8 mouse cellular contexts compared by ENCODE assay signal in genomic region chr13:21327424-21327823, GRCm38 (mm10). TPM values are rescaled to one million over a fixed set of nuclear protein-coding genes. Genes with fewer than 3 reads are reported as not detected.
DNase-seq lines count a peak whose midpoint lies in the region; ATAC-seq and TF ChIP-seq lines count a peak whose summit lies in the region.

No protein-coding gene starts in this region.

- WGBS in lung, embryonic 14.5 days = under 1% methylated on average over 9 of the region's 9 CpGs
- WGBS in hindbrain, embryonic 10.5 days = under 1% methylated on average over 9 of the region's 9 CpGs
- 2% methylated on average over 9 of the region's 9 CpGs for WGBS in midbrain, embryonic 10.5 days

- no peaks in the 10 kb centered on the region for H3K9me3 ChIP-seq in lung, embryonic 14.5 days (ENCODE audit: low read depth, low read length)
- H3K9me3 ChIP-seq in hindbrain, embryonic 10.5 days = no peaks in the 10 kb centered on the region
- H3K9me3 ChIP-seq in midbrain, embryonic 10.5 days (replicated peaks) = no peaks in the 10 kb centered on the region

- H3K9ac ChIP-seq in lung, embryonic 14.5 days = peak overlapping the region; percentile 13; the same call in 1 of the 2 replicates

- H3K4me2 ChIP-seq in lung, embryonic 14.5 days = peak overlapping the region; percentile 60

- H3K27ac ChIP-seq in lung, embryonic 14.5 days (ENCODE audit: low read depth) = no peak overlapping the region
- no peak overlapping the region for H3K27ac ChIP-seq in cortical plate, adult 2 months (ENCODE audit: insufficient read depth, low read length)
- H3K27ac ChIP-seq in hindbrain, embryonic 10.5 days = no peak overlapping the region
- no peak overlapping the region for H3K27ac ChIP-seq in midbrain, embryonic 10.5 days (replicated peaks)

- H3K4me1 ChIP-seq in lung, embryonic 14.5 days (ENCODE audit: insufficient read depth) = no peaks in the 10 kb centered on the region
- no peaks in the 10 kb centered on the region; the same call in 1 of the 2 replicates for H3K4me1 ChIP-seq in cortical plate, adult 2 months (ENCODE audit: control insufficient read depth, insufficient read depth, low read length)
- peaks cover 5% of the 10 kb centered on the region; the same call in 1 of the 2 replicates for H3K4me1 ChIP-seq in hindbrain, embryonic 10.5 days (replicated peaks)
- H3K4me1 ChIP-seq in midbrain, embryonic 10.5 days = peaks cover 15% of the 10 kb centered on the region

- peak overlapping the region; percentile 37 for H3K4me3 ChIP-seq in lung, embryonic 14.5 days (ENCODE audit: low read depth, low read length)
- peak overlapping the region; percentile 57 for H3K4me3 ChIP-seq in cortical plate, adult 2 months (ENCODE audit: insufficient read depth, low read length)
- peak overlapping the region; percentile 61 for H3K4me3 ChIP-seq in hindbrain, embryonic 10.5 days
- H3K4me3 ChIP-seq in midbrain, embryonic 10.5 days = peak overlapping the region; percentile 60

- 0 out of 2 replicates have a peak, but pooled peaks cover 4% of the 10 kb centered on the region for H3K27me3 ChIP-seq in lung, embryonic 14.5 days (ENCODE audit: insufficient read depth, low read length)
- H3K27me3 ChIP-seq in hindbrain, embryonic 10.5 days (ENCODE audit: insufficient read depth, poor library complexity, severe bottlenecking) = 0 out of 2 replicates have a peak, but pooled peaks cover 3% of the 10 kb centered on the region
- peaks cover 13% of the 10 kb centered on the region for H3K27me3 ChIP-seq in midbrain, embryonic 10.5 days (ENCODE audit: low read depth, poor library complexity, severe bottlenecking)

- no peak for TF ChIP-seq CTCF in lung, embryonic 14.5 days (IDR thresholded peaks at IDR 0.05; ENCODE audit: low read depth)
- TF ChIP-seq CTCF in cortical plate, adult 2 months (IDR thresholded peaks at IDR 0.05; ENCODE audit: extremely low read depth, insufficient read depth, low read length) = no peak

- H3K36me3 ChIP-seq in lung, embryonic 14.5 days (ENCODE audit: insufficient read depth) = no peaks in the 10 kb centered on the region
- no peaks in the 10 kb centered on the region for H3K36me3 ChIP-seq in hindbrain, embryonic 10.5 days
- no peaks in the 10 kb centered on the region for H3K36me3 ChIP-seq in midbrain, embryonic 10.5 days

- ATAC-seq in lung, embryonic 14.5 days (ENCODE audit: insufficient read depth) = peak; percentile 73
- no peak for ATAC-seq in inflammation-experienced regulatory T-cells, adult 6 months

- TF ChIP-seq POLR2A in cortical plate, adult 2 months (IDR thresholded peaks at IDR 0.05; ENCODE audit: extremely low read depth, insufficient read depth, low read length) = no peak

- peak; percentile 64 for DNase-seq in lung, embryonic 14.5 days
- no peak for DNase-seq in lung, postnatal 25 days (ENCODE audit: low spot score)
- DNase-seq in hindbrain, embryonic 10.5 days (ENCODE audit: low spot score) = peak; percentile 49
- DNase-seq in midbrain, embryonic 10.5 days (ENCODE audit: low spot score) = peak; percentile 58
- no peak for DNase-seq in T-cell, adult 2 months (ENCODE audit: low spot score)
- DNase-seq in urinary bladder, postnatal 25 days (ENCODE audit: low spot score) = no peak

RNA-seq across cellular contexts. Expression of gene Gpx6, which starts 15.5 kb away (rescaled TPM):
- polyA plus RNA-seq in lung, embryonic 14.5 days (2014; fragmentation: Nextera tagmentation; extraction: Ambion mirVana) = not detected in 2 replicates
- polyA plus RNA-seq in cortical plate, adult 2 months (2012; rRNA removed) = 1.6 TPM in 1 of 2 replicates, not detected in the other
- polyA plus RNA-seq in hindbrain, embryonic 10.5 days (2016; fragmentation: Nextera tagmentation; extraction: Ambion mirVana) = 0.12 TPM in 1 of 2 replicates, not detected in the other
- 0.09 TPM in 1 of 2 replicates, not detected in the other for polyA plus RNA-seq in midbrain, embryonic 10.5 days (2016; fragmentation: Nextera tagmentation; extraction: Ambion mirVana)
- not detected for polyA plus RNA-seq in inflammation-experienced regulatory T-cells, adult 6 months (2017; shearing (Covaris generic))

RNA-seq across cellular contexts. Expression of gene Olfr1367, which starts 19.3 kb away (rescaled TPM):
- not detected in 2 replicates for polyA plus RNA-seq in lung, embryonic 14.5 days (2014; fragmentation: Nextera tagmentation; extraction: Ambion mirVana)
- polyA plus RNA-seq in cortical plate, adult 2 months (2012; rRNA removed) = not detected in 2 replicates
- not detected in 2 replicates for polyA plus RNA-seq in hindbrain, embryonic 10.5 days (2016; fragmentation: Nextera tagmentation; extraction: Ambion mirVana)
- not detected in 2 replicates for polyA plus RNA-seq in midbrain, embryonic 10.5 days (2016; fragmentation: Nextera tagmentation; extraction: Ambion mirVana)
- polyA plus RNA-seq in inflammation-experienced regulatory T-cells, adult 6 months (2017; shearing (Covaris generic)) = not detected

RNA-seq across cellular contexts. Expression of gene Gpx5, which starts 34.9 kb away (rescaled TPM):
- not detected in 2 replicates for polyA plus RNA-seq in lung, embryonic 14.5 days (2014; fragmentation: Nextera tagmentation; extraction: Ambion mirVana)
- polyA plus RNA-seq in cortical plate, adult 2 months (2012; rRNA removed) = 0.10 TPM in 1 of 2 replicates, not detected in the other
- not detected in 2 replicates for polyA plus RNA-seq in hindbrain, embryonic 10.5 days (2016; fragmentation: Nextera tagmentation; extraction: Ambion mirVana)
- polyA plus RNA-seq in midbrain, embryonic 10.5 days (2016; fragmentation: Nextera tagmentation; extraction: Ambion mirVana) = not detected in 2 replicates
- not detected for polyA plus RNA-seq in inflammation-experienced regulatory T-cells, adult 6 months (2017; shearing (Covaris generic))

RNA-seq across cellular contexts. Expression of gene Zscan12, which starts 35.2 kb away (rescaled TPM):
- polyA plus RNA-seq in lung, embryonic 14.5 days (2014; fragmentation: Nextera tagmentation; extraction: Ambion mirVana) = 14.1 and 14.3 TPM in 2 replicates
- polyA plus RNA-seq in cortical plate, adult 2 months (2012; rRNA removed) = 5.7 and 6.3 TPM in 2 replicates
- polyA plus RNA-seq in hindbrain, embryonic 10.5 days (2016; fragmentation: Nextera tagmentation; extraction: Ambion mirVana) = 16.9 and 20.2 TPM in 2 replicates
- polyA plus RNA-seq in midbrain, embryonic 10.5 days (2016; fragmentation: Nextera tagmentation; extraction: Ambion mirVana) = 20.4 and 21.9 TPM in 2 replicates
- 1 to 10 TPM; 3.9 to 9.2 (median 8.1) TPM for polyA plus RNA-seq in inflammation-experienced regulatory T-cells, adult 6 months (2017; shearing (Covaris generic))

Comparison
In these comparisons a context has a peak if more than half of its experiments do, and no peak if none do; other contexts are left out.
1. DNase-seq: peak in lung, embryonic 14.5 days (single experiment), hindbrain, embryonic 10.5 days (single experiment) and midbrain, embryonic 10.5 days (single experiment); none in lung, postnatal 25 days (single experiment), T-cell, adult 2 months (single experiment) and urinary bladder, postnatal 25 days (single experiment).
2. Peak in every context shown above with its lines, with median percentiles within 50 percentile points of each other: H3K4me3 ChIP-seq.